Mouse (Mus musculus) lung, adult 2 months (tissue): Measurements from ENCODE around the gene Adcy5.

Experiments used
- CTCF ChIP-seq: fragments of 200-500 bp; IDR thresholded peaks from 2 replicates; pipeline ENCODE4 v1.5.1; 2011; ENCODE audit warnings: mild to moderate bottlenecking, low read length, control low read depth; ENCODE audit not compliant: insufficient read depth
- POLR2A ChIP-seq: fragments of 200-500 bp; IDR thresholded peaks from 2 replicates; pipeline ENCODE4 v1.6.1; 2011; ENCODE audit warnings: low read depth, mild to moderate bottlenecking, control low read depth, low read length, borderline replicate concordance; ENCODE audit errors: extremely low read depth

- no peak for TF ChIP-seq CTCF
- TF ChIP-seq POLR2A: no peak
Observed at GRCm38 (mm10) chr16:35316856-35317264, 162.2 kb downstream of the Adcy5 start.
